Comparison of ENCODE assay signal across 12 mouse cellular contexts in the genomic region with DNA sequence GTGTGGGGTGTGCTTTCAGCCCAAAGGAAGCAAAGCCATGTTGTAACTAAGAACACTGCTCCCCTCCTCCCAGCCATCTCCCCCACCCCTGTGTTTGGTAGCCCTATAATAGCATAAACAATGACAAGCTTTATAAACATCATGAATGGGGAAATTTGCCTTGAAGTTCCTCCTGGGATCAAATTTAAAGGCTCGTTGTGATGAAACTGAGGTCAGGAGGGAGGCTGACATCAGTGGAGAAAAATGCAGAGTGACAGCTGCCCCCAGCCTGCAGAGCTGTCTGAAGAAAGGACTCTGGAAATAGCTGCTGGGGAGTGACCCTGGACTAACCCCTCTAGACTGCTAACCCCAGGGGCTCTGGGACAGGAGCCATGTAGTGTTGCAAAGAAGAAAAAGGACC.
DNase-seq lines count a peak whose midpoint lies in the region; ATAC-seq lines count a peak whose summit lies in the region.
"Had no signal": no experiment of that assay in that cellular context is flagged by ENCODE, and none has a peak within 500 bp of the region (broad histone marks: within the 10 kb centered on the region; RNA-seq: fewer than 3 reads in every experiment).

No protein-coding gene starts in this region.

- H3K9me3 ChIP-seq in embryonic facial prominence, embryonic 11.5 days (replicated peaks; ENCODE audit: control insufficient read depth, low read length), result no peaks in the 10 kb centered on the region
- H3K9me3 ChIP-seq: neural tube, embryonic 13.5 days had no signal

- ATAC-seq in embryonic facial prominence, embryonic 11.5 days (replicated peaks; ENCODE audit: insufficient number of reproducible peaks, low FRiP score, low TSS enrichment, low read depth), result peak; percentile 69
- no peak for ATAC-seq in inflammation-experienced regulatory T-cells, adult 6 months
- ATAC-seq: activated CD4-positive, CD25-positive, alpha-beta regulatory T cell, adult 4 months had no signal

- H3K27me3 ChIP-seq in embryonic facial prominence, embryonic 11.5 days (ENCODE audit: control insufficient read depth, insufficient read depth, low read length), result no peaks in the 10 kb centered on the region
- H3K27me3 ChIP-seq: neural tube, embryonic 13.5 days had no signal

- peaks cover 2% of the 10 kb centered on the region; the same call in 1 of the 2 replicates for H3K4me1 ChIP-seq in embryonic facial prominence, embryonic 11.5 days (ENCODE audit: control insufficient read depth, insufficient read depth, low read length)

- no peak overlapping the region for H3K4me2 ChIP-seq in embryonic facial prominence, embryonic 11.5 days (ENCODE audit: low read depth, low read length)
- H3K4me2 ChIP-seq: neural tube, embryonic 13.5 days had no signal

- no peak overlapping the region for H3K27ac ChIP-seq in embryonic facial prominence, embryonic 11.5 days (replicated peaks; ENCODE audit: low read depth, low read length)
- H3K27ac ChIP-seq: neural tube, embryonic 13.5 days had no signal

- no peak overlapping the region for H3K9ac ChIP-seq in embryonic facial prominence, embryonic 11.5 days (replicated peaks; ENCODE audit: low read length)
- H3K9ac ChIP-seq: neural tube, embryonic 13.5 days had no signal

- H3K36me3 ChIP-seq in embryonic facial prominence, embryonic 11.5 days (replicated peaks; ENCODE audit: control insufficient read depth, insufficient read depth, low read depth, low read length), result no peaks in the 10 kb centered on the region
- H3K36me3 ChIP-seq: neural tube, embryonic 13.5 days had no signal

- peak; percentile 32 for DNase-seq in kidney, postnatal 14 days
- no peak for DNase-seq in kidney, adult 11 months
- DNase-seq in embryonic facial prominence, embryonic 11.5 days (ENCODE audit: low spot score), result peak; percentile 65
- DNase-seq in heart, postnatal 4 days, result peak; percentile 30
- peak; percentile 43 for DNase-seq in mesoderm, embryonic 11.5 days (ENCODE audit: low read depth, low spot score)
- no peak for DNase-seq in cerebellum, postnatal 14 days
- no peak for DNase-seq in cerebellum, adult 18-20 months
- DNase-seq: gastrocnemius, postnatal 14 days; thymus, adult 18-20 months had no signal

- 0% methylated on average over 1 of the region's 1 CpGs for WGBS in embryonic facial prominence, embryonic 11.5 days

- no peak overlapping the region for H3K4me3 ChIP-seq in embryonic facial prominence, embryonic 11.5 days (ENCODE audit: low read depth, low read length)
- H3K4me3 ChIP-seq: neural tube, embryonic 13.5 days had no signal

Comparison
In these comparisons a context has a peak if more than half of its experiments do, and no peak if none do; other contexts are left out.
1. DNase-seq: peak in kidney, postnatal 14 days (single experiment), embryonic facial prominence, embryonic 11.5 days (single experiment), heart, postnatal 4 days (single experiment) and mesoderm, embryonic 11.5 days (single experiment); none in kidney, adult 11 months (single experiment), cerebellum, postnatal 14 days (0 of 2) and cerebellum, adult 18-20 months (0 of 2).